Mouse (Mus musculus): Measurements from ENCODE around the gene Cd2.

DNA sequence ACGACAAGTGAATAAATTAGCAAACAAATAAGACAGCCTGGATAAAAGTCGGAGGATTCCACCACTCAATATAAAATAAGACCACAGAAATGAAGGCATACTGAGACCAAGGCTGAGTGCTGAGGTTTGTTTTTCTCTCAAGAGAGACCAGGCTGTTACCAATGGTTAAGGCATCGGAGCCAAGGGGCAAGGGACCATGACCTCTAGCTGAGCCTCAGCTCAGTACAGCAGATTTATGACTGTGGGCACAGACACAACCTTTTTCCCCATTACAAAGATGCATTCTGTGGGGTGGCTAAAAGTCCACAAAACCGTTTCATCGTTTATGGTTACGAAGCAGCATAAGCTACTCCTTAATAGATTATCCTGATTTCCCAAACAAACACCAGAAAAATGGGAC lies 11.9 kb upstream of the Cd2 start:
- no peak for TF ChIP-seq CTCF (IDR thresholded peaks at IDR 0.05; ENCODE audit: borderline replicate concordance, insufficient read depth, low read length)
- TF ChIP-seq POLR2A (IDR thresholded peaks at IDR 0.05; ENCODE audit: low read depth, low read length): no peak

Data from embryonic fibroblast, embryonic 13.5 days (primary cell).